Mouse (Mus musculus): Measurements from ENCODE around the gene Zfp775. TPM values are rescaled to one million over a fixed set of nuclear protein-coding genes. Genes with fewer than 3 reads are reported as not detected.

Zfp775 gene
- polyA plus RNA-seq, 1 experiment from 2014 or later = 6.1 TPM

GRCm38 (mm10) chr6:48597233-48597625 is 4.6 kb upstream of the Zfp775 start:
- no peak overlapping the region for H3K9ac ChIP-seq (ENCODE audit: low read depth, low read length)
- no peak overlapping the region for H3K4me2 ChIP-seq (ENCODE audit: low read depth, low read length)
- H3K9me3 ChIP-seq (ENCODE audit: control insufficient read depth, low read length) = peaks cover 23% of the 10 kb centered on the region
- H3K27me3 ChIP-seq (replicated peaks; ENCODE audit: control insufficient read depth, insufficient read depth, low read length) = no peaks in the 10 kb centered on the region
- H3K36me3 ChIP-seq (ENCODE audit: control insufficient read depth, insufficient read depth, low read length) = peaks cover 42% of the 10 kb centered on the region
- 95% methylated on average over 27 of the region's 27 CpGs for WGBS
- no peak overlapping the region for H3K4me3 ChIP-seq (ENCODE audit: low read length)
- H3K4me1 ChIP-seq (ENCODE audit: control insufficient read depth, insufficient read depth, low read length) = peaks cover 14% of the 10 kb centered on the region; the same call in 1 of the 2 replicates
- H3K27ac ChIP-seq (ENCODE audit: low read length) = no peak overlapping the region
- ATAC-seq = no peak

GRCm38 (mm10) chr6:48600594-48600993 is 1.3 kb upstream of the Zfp775 start:
- H3K9ac ChIP-seq (ENCODE audit: low read depth, low read length) = 0 out of 2 replicates have a peak overlapping the region, but pooled peaks have one; percentile 78
- no peak overlapping the region for H3K4me2 ChIP-seq (ENCODE audit: low read depth, low read length)
- no peak overlapping the region for H3K4me3 ChIP-seq (ENCODE audit: low read length)
- H3K36me3 ChIP-seq (ENCODE audit: control insufficient read depth, insufficient read depth, low read length) = peaks cover 37% of the 10 kb centered on the region
- 89% methylated on average over 1 of the region's 1 CpGs for WGBS
- H3K4me1 ChIP-seq (ENCODE audit: control insufficient read depth, insufficient read depth, low read length) = 0 out of 2 replicates have a peak, but pooled peaks cover 11% of the 10 kb centered on the region
- peaks cover 23% of the 10 kb centered on the region for H3K9me3 ChIP-seq (ENCODE audit: control insufficient read depth, low read length)
- no peaks in the 10 kb centered on the region for H3K27me3 ChIP-seq (replicated peaks; ENCODE audit: control insufficient read depth, insufficient read depth, low read length)
- ATAC-seq = no peak
- no peak overlapping the region for H3K27ac ChIP-seq (ENCODE audit: low read length)

- H3K27ac ChIP-seq (ENCODE audit: low read length) = peak overlapping the region; percentile 77
- peaks cover 7% of the 10 kb centered on the region for H3K9me3 ChIP-seq (ENCODE audit: control insufficient read depth, low read length)
- H3K4me2 ChIP-seq (ENCODE audit: low read depth, low read length) = peak overlapping the region; percentile 94
- H3K4me3 ChIP-seq (ENCODE audit: low read length) = peak overlapping the region; percentile 88
- H3K36me3 ChIP-seq (ENCODE audit: control insufficient read depth, insufficient read depth, low read length) = peaks cover 21% of the 10 kb centered on the region
- WGBS = 1% methylated on average over 28 of the region's 28 CpGs
- peak; percentile 83 for ATAC-seq
- H3K9ac ChIP-seq (ENCODE audit: low read depth, low read length) = peak overlapping the region; percentile 82
- no peaks in the 10 kb centered on the region for H3K27me3 ChIP-seq (replicated peaks; ENCODE audit: control insufficient read depth, insufficient read depth, low read length)
- 0 out of 2 replicates have a peak, but pooled peaks cover 11% of the 10 kb centered on the region for H3K4me1 ChIP-seq (ENCODE audit: control insufficient read depth, insufficient read depth, low read length)
These were observed 348 bp downstream of the Zfp775 start for GRCm38 (mm10) chr6:48602080-48602741.

- Histone ChIP-seq H3K4me3 (ENCODE audit: low read length) (no peak overlapping the region), H3K9me3 (ENCODE audit: control insufficient read depth, low read length) (no peaks in the 10 kb centered on the region), H3K4me1 (ENCODE audit: control insufficient read depth, insufficient read depth, low read length) (peaks cover 5% of the 10 kb centered on the region; the same call in 1 of the 2 replicates), H3K9ac (ENCODE audit: low read depth, low read length) (no peak overlapping the region), H3K27me3 (replicated peaks; ENCODE audit: control insufficient read depth, insufficient read depth, low read length) (no peaks in the 10 kb centered on the region), H3K36me3 (ENCODE audit: control insufficient read depth, insufficient read depth, low read length) (no peaks in the 10 kb centered on the region), H3K4me2 (ENCODE audit: low read depth, low read length) (no peak overlapping the region), H3K27ac (ENCODE audit: low read length) (no peak overlapping the region)
- no peak for ATAC-seq
- WGBS = 69% methylated on average over 2 of the region's 2 CpGs
These were observed 6.3 kb downstream of the Zfp775 start for GRCm38 (mm10) chr6:48608124-48608523.

- Histone ChIP-seq H3K4me3 (ENCODE audit: low read length) (no peak overlapping the region), H3K9me3 (ENCODE audit: control insufficient read depth, low read length) (no peaks in the 10 kb centered on the region; the same call in 1 of the 2 replicates), H3K27ac (ENCODE audit: low read length) (no peak overlapping the region), H3K36me3 (ENCODE audit: control insufficient read depth, insufficient read depth, low read length) (peaks cover 4% of the 10 kb centered on the region; the same call in 1 of the 2 replicates), H3K4me2 (ENCODE audit: low read depth, low read length) (no peak overlapping the region), H3K9ac (ENCODE audit: low read depth, low read length) (no peak overlapping the region), H3K27me3 (replicated peaks; ENCODE audit: control insufficient read depth, insufficient read depth, low read length) (no peaks in the 10 kb centered on the region), H3K4me1 (ENCODE audit: control insufficient read depth, insufficient read depth, low read length) (peaks cover 5% of the 10 kb centered on the region; the same call in 1 of the 2 replicates)
- WGBS = 71% methylated on average over 7 of the region's 7 CpGs
- no peak for ATAC-seq
These were observed 7.6 kb downstream of the Zfp775 start for GRCm38 (mm10) chr6:48609512-48609911.

GRCm38 (mm10) chr6:48610657-48611056 is 8.8 kb downstream of the Zfp775 start:
- no peak for ATAC-seq

GRCm38 (mm10) chr6:48613464-48613863 is 11.6 kb downstream of the Zfp775 start:
- no peaks in the 10 kb centered on the region for H3K27me3 ChIP-seq (replicated peaks; ENCODE audit: control insufficient read depth, insufficient read depth, low read length)
- peaks cover 5% of the 10 kb centered on the region; the same call in 1 of the 2 replicates for H3K4me1 ChIP-seq (ENCODE audit: control insufficient read depth, insufficient read depth, low read length)
- H3K36me3 ChIP-seq (ENCODE audit: control insufficient read depth, insufficient read depth, low read length) = peaks cover 4% of the 10 kb centered on the region; the same call in 1 of the 2 replicates
- no peak overlapping the region for H3K9ac ChIP-seq (ENCODE audit: low read depth, low read length)
- H3K9me3 ChIP-seq (ENCODE audit: control insufficient read depth, low read length) = no peaks in the 10 kb centered on the region; the same call in 1 of the 2 replicates
- ATAC-seq = no peak
- H3K4me3 ChIP-seq (ENCODE audit: low read length) = no peak overlapping the region
- WGBS = 95% methylated on average over 4 of the region's 4 CpGs
- no peak overlapping the region for H3K27ac ChIP-seq (ENCODE audit: low read length)
- no peak overlapping the region for H3K4me2 ChIP-seq (ENCODE audit: low read depth, low read length)

More at GRCm38 (mm10) chr6:48610657-48611056, 8.8 kb downstream of the Zfp775 start:
- Histone ChIP-seq H3K36me3 (ENCODE audit: control insufficient read depth, insufficient read depth, low read length) (peaks cover 4% of the 10 kb centered on the region; the same call in 1 of the 2 replicates), H3K4me3 (ENCODE audit: low read length) (no peak overlapping the region), H3K4me2 (ENCODE audit: low read depth, low read length) (no peak overlapping the region), H3K9me3 (ENCODE audit: control insufficient read depth, low read length) (no peaks in the 10 kb centered on the region; the same call in 1 of the 2 replicates), H3K27me3 (replicated peaks; ENCODE audit: control insufficient read depth, insufficient read depth, low read length) (no peaks in the 10 kb centered on the region), H3K9ac (ENCODE audit: low read depth, low read length) (no peak overlapping the region), H3K27ac (ENCODE audit: low read length) (no peak overlapping the region), H3K4me1 (ENCODE audit: control insufficient read depth, insufficient read depth, low read length) (peaks cover 5% of the 10 kb centered on the region; the same call in 1 of the 2 replicates)
- 49% methylated on average over 3 of the region's 3 CpGs for WGBS

- peak; percentile 79 for ATAC-seq
- WGBS = 67% methylated on average over 5 of the region's 5 CpGs
These were observed 12.9 kb downstream of the Zfp775 start for GRCm38 (mm10) chr6:48614756-48615155.

GRCm38 (mm10) chr6:48620031-48620430 is 18.2 kb downstream of the Zfp775 start:
- Histone ChIP-seq H3K36me3 (ENCODE audit: control insufficient read depth, insufficient read depth, low read length) (peaks cover 16% of the 10 kb centered on the region), H3K27ac (ENCODE audit: low read length) (no peak overlapping the region), H3K9ac (ENCODE audit: low read depth, low read length) (no peak overlapping the region), H3K4me1 (ENCODE audit: control insufficient read depth, insufficient read depth, low read length) (no peaks in the 10 kb centered on the region), H3K27me3 (replicated peaks; ENCODE audit: control insufficient read depth, insufficient read depth, low read length) (no peaks in the 10 kb centered on the region), H3K4me2 (ENCODE audit: low read depth, low read length) (no peak overlapping the region), H3K4me3 (ENCODE audit: low read length) (no peak overlapping the region), H3K9me3 (ENCODE audit: control insufficient read depth, low read length) (no peaks in the 10 kb centered on the region)
- ATAC-seq = no peak
- 93% methylated on average over 30 of the region's 30 CpGs for WGBS

More at GRCm38 (mm10) chr6:48614756-48615155, 12.9 kb downstream of the Zfp775 start:
- Histone ChIP-seq H3K9ac (ENCODE audit: low read depth, low read length) (no peak overlapping the region), H3K9me3 (ENCODE audit: control insufficient read depth, low read length) (no peaks in the 10 kb centered on the region; the same call in 1 of the 2 replicates), H3K4me3 (ENCODE audit: low read length) (no peak overlapping the region), H3K27ac (ENCODE audit: low read length) (no peak overlapping the region), H3K4me1 (ENCODE audit: control insufficient read depth, insufficient read depth, low read length) (peaks cover 5% of the 10 kb centered on the region; the same call in 1 of the 2 replicates), H3K27me3 (replicated peaks; ENCODE audit: control insufficient read depth, insufficient read depth, low read length) (no peaks in the 10 kb centered on the region), H3K4me2 (ENCODE audit: low read depth, low read length) (no peak overlapping the region), H3K36me3 (ENCODE audit: control insufficient read depth, insufficient read depth, low read length) (peaks cover 10% of the 10 kb centered on the region)

All from intestine, embryonic 16.5 days (tissue).